Mouse (Mus musculus) embryo, embryonic 10 days (tissue): ENCODE results near the gene Ap3b1.

ENCODE experiments used
- DNase-seq: peaks from one replicate; pipeline ENCODE4 v3.0.0-alpha.2; 2015; ENCODE audit warnings: low spot score

The Ap3b1 gene

GRCm38 (mm10) chr13:94595701-94596361 is 237.1 kb downstream of the Ap3b1 start:
- DNase-seq, result peak; percentile 49

- peak; percentile 43 for DNase-seq
Measured at GRCm38 (mm10) chr13:94596386-94597033, 237.8 kb downstream of the Ap3b1 start.

GRCm38 (mm10) chr13:94599718-94600117 is 241.0 kb downstream of the Ap3b1 start:
- no peak for DNase-seq

GRCm38 (mm10) chr13:94607035-94607860 is 248.5 kb downstream of the Ap3b1 start:
- no peak for DNase-seq

GRCm38 (mm10) chr13:94607861-94608223 is 249.1 kb downstream of the Ap3b1 start:
- no peak for DNase-seq

GRCm38 (mm10) chr13:94608420-94608831 is 249.7 kb downstream of the Ap3b1 start:
- peak; percentile 71 for DNase-seq

- DNase-seq, result peak; percentile 37
Measured at GRCm38 (mm10) chr13:94608947-94609346, 250.2 kb downstream of the Ap3b1 start.
